Mouse (Mus musculus): ENCODE measurements around the gene Ndc80. TPM values are rescaled to one million over a fixed set of nuclear protein-coding genes. Genes with fewer than 3 reads are reported as not detected.

Ndc80 gene
- polyA plus RNA-seq, 1 experiment from 2014 or later, result 59.2 TPM

- Histone ChIP-seq H3K27ac (ENCODE audit: low read depth) (no peak overlapping the region), H3K4me3 (ENCODE audit: low read depth, low read length) (no peak overlapping the region), H3K9ac (no peak overlapping the region), H3K4me1 (ENCODE audit: insufficient read depth) (peaks cover 7% of the 10 kb centered on the region; the same call in 1 of the 2 replicates), H3K9me3 (ENCODE audit: low read depth, low read length) (no peaks in the 10 kb centered on the region), H3K4me2 (no peak overlapping the region), H3K27me3 (ENCODE audit: insufficient read depth, low read length) (no peaks in the 10 kb centered on the region), H3K36me3 (ENCODE audit: insufficient read depth) (peaks cover 4% of the 10 kb centered on the region; the same call in 1 of the 2 replicates)
- TF ChIP-seq CTCF (IDR thresholded peaks at IDR 0.05; ENCODE audit: low read depth), result no peak
- ATAC-seq (ENCODE audit: insufficient read depth) (no peak), DNase-seq (no peak)
These were observed 1.4 kb upstream of the Ndc80 start for GRCm38 (mm10) chr17:71528042-71528441.

- TF ChIP-seq CTCF (IDR thresholded peaks at IDR 0.05; ENCODE audit: low read depth), result no peak
- DNase-seq, result no peak
- peak overlapping the region; percentile 67 for H3K4me3 ChIP-seq (ENCODE audit: low read depth, low read length)
- no peaks in the 10 kb centered on the region for H3K9me3 ChIP-seq (ENCODE audit: low read depth, low read length)
- WGBS, result 0% methylated on average over 13 of the region's 13 CpGs
- H3K36me3 ChIP-seq (ENCODE audit: insufficient read depth), result peaks cover 14% of the 10 kb centered on the region
- H3K4me1 ChIP-seq (ENCODE audit: insufficient read depth), result peaks cover 7% of the 10 kb centered on the region; the same call in 1 of the 2 replicates
- ATAC-seq (ENCODE audit: insufficient read depth), result peak; percentile 15; the same call in 1 of the 2 replicates
- H3K9ac ChIP-seq, result peak overlapping the region; percentile 73
- no peaks in the 10 kb centered on the region for H3K27me3 ChIP-seq (ENCODE audit: insufficient read depth, low read length)
- peak overlapping the region; percentile 74 for H3K4me2 ChIP-seq
- H3K27ac ChIP-seq (ENCODE audit: low read depth), result peak overlapping the region; percentile 98
These were observed 352 bp downstream of the Ndc80 start for GRCm38 (mm10) chr17:71526302-71526708.

DNA sequence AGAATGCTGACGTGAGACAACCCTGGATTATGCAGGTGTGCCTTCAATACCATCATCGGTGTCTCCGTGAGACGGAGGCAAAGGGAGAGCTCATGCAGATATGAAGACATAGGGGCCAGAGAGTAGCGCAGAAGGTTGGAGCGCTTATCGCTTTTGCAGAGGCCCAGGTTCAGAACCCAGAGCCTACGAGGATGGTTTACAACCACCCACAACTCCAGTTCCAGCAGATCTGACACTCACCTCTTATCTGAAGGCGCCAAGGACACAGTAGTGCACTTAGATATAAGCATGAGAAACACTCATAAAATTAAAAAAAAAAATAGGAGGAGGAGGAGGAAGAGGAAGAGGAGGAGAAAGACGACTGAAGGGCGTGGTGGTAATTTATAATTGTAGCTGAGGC is 16.4 kb downstream of the Ndc80 start:
- ATAC-seq (ENCODE audit: insufficient read depth) (no peak), DNase-seq (no peak)
- no peak overlapping the region for H3K9ac ChIP-seq
- H3K36me3 ChIP-seq (ENCODE audit: insufficient read depth), result peaks cover 84% of the 10 kb centered on the region
- H3K4me2 ChIP-seq, result no peak overlapping the region
- no peak overlapping the region for H3K4me3 ChIP-seq (ENCODE audit: low read depth, low read length)
- no peaks in the 10 kb centered on the region for H3K27me3 ChIP-seq (ENCODE audit: insufficient read depth, low read length)
- no peaks in the 10 kb centered on the region for H3K4me1 ChIP-seq (ENCODE audit: insufficient read depth)
- TF ChIP-seq CTCF (IDR thresholded peaks at IDR 0.05; ENCODE audit: low read depth), result no peak
- no peaks in the 10 kb centered on the region for H3K9me3 ChIP-seq (ENCODE audit: low read depth, low read length)
- WGBS, result 94% methylated on average over 11 of the region's 11 CpGs
- H3K27ac ChIP-seq (ENCODE audit: low read depth), result no peak overlapping the region

GRCm38 (mm10) chr17:71506832-71507231 is 19.8 kb downstream of the Ndc80 start:
- no peak for TF ChIP-seq CTCF (IDR thresholded peaks at IDR 0.05; ENCODE audit: low read depth)
- ATAC-seq (ENCODE audit: insufficient read depth), result no peak
- H3K4me3 ChIP-seq (ENCODE audit: low read depth, low read length), result no peak overlapping the region
- H3K9ac ChIP-seq, result no peak overlapping the region
- no peak for DNase-seq
- no peaks in the 10 kb centered on the region for H3K27me3 ChIP-seq (ENCODE audit: insufficient read depth, low read length)
- H3K4me2 ChIP-seq, result no peak overlapping the region
- no peak overlapping the region for H3K27ac ChIP-seq (ENCODE audit: low read depth)
- H3K36me3 ChIP-seq (ENCODE audit: insufficient read depth), result peaks cover 84% of the 10 kb centered on the region
- H3K9me3 ChIP-seq (ENCODE audit: low read depth, low read length), result no peaks in the 10 kb centered on the region
- H3K4me1 ChIP-seq (ENCODE audit: insufficient read depth), result no peaks in the 10 kb centered on the region
- WGBS, result 82% methylated on average over 8 of the region's 8 CpGs

- 87% methylated on average over 4 of the region's 4 CpGs for WGBS
- H3K27me3 ChIP-seq (ENCODE audit: insufficient read depth, low read length), result no peaks in the 10 kb centered on the region
- no peak for TF ChIP-seq CTCF (IDR thresholded peaks at IDR 0.05; ENCODE audit: low read depth)
- ATAC-seq (ENCODE audit: insufficient read depth), result no peak
- DNase-seq, result no peak
- H3K27ac ChIP-seq (ENCODE audit: low read depth), result no peak overlapping the region
- H3K4me3 ChIP-seq (ENCODE audit: low read depth, low read length), result no peak overlapping the region
- no peaks in the 10 kb centered on the region for H3K9me3 ChIP-seq (ENCODE audit: low read depth, low read length)
- H3K4me1 ChIP-seq (ENCODE audit: insufficient read depth), result no peaks in the 10 kb centered on the region
- peaks cover 60% of the 10 kb centered on the region for H3K36me3 ChIP-seq (ENCODE audit: insufficient read depth)
- no peak overlapping the region for H3K4me2 ChIP-seq
- no peak overlapping the region for H3K9ac ChIP-seq
These were observed 30.9 kb downstream of the Ndc80 start for GRCm38 (mm10) chr17:71495784-71496183.

- no peak overlapping the region for H3K9ac ChIP-seq
These were observed 35.3 kb downstream of the Ndc80 start for GRCm38 (mm10) chr17:71491332-71491686.

DNA sequence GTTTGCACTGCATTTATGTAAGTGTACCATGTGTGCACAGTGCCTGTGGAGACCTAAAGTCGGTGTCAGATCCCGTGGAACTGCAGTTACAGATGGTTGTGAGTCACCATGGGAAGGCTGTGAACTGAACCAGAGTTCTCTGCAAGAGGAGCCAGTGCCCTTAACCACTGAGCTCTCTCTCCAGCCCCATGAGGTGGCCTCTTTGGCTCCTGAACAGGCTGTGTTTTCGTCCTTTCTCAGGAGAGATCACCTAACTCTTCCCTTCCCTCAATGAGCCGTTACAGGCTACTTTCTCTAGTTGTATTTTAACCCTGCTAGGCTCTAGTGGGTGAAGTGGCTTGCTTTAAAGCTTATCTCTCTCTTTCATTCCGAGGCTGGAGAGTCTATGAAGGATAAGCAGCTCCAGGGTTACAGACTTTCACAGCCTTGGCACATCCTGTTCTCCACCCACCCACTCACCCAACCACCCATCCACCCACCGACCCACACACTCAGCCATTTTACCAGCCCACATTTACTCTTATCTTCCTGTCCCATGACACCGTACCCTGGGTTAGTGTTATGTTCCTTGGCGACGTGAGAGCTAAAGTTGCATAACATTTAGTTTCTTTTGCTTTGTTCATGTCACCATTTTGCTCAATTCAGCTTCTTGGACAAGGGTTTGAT is 35.9 kb downstream of the Ndc80 start:
- Histone ChIP-seq H3K9me3 (ENCODE audit: low read depth, low read length) (no peaks in the 10 kb centered on the region), H3K4me1 (ENCODE audit: insufficient read depth) (peaks cover 4% of the 10 kb centered on the region; the same call in 1 of the 2 replicates), H3K9ac (no peak overlapping the region), H3K36me3 (ENCODE audit: insufficient read depth) (peaks cover 15% of the 10 kb centered on the region), H3K27ac (ENCODE audit: low read depth) (peak overlapping the region; percentile 74), H3K4me2 (no peak overlapping the region), H3K4me3 (ENCODE audit: low read depth, low read length) (no peak overlapping the region), H3K27me3 (ENCODE audit: insufficient read depth, low read length) (no peaks in the 10 kb centered on the region)
- DNase-seq (peak; percentile 8), ATAC-seq (ENCODE audit: insufficient read depth) (0 out of 2 replicates have a peak, but pooled peaks have one; percentile 53)
- no peak for TF ChIP-seq CTCF (IDR thresholded peaks at IDR 0.05; ENCODE audit: low read depth)
- WGBS, result 51% methylated on average over 9 of the region's 9 CpGs

More at GRCm38 (mm10) chr17:71491332-71491686, 35.3 kb downstream of the Ndc80 start:
- H3K4me2 ChIP-seq, result no peak overlapping the region
- H3K27me3 ChIP-seq (ENCODE audit: insufficient read depth, low read length), result no peaks in the 10 kb centered on the region
- H3K4me1 ChIP-seq (ENCODE audit: insufficient read depth), result no peaks in the 10 kb centered on the region; the same call in 1 of the 2 replicates
- peak overlapping the region; percentile 74 for H3K27ac ChIP-seq (ENCODE audit: low read depth)
- ATAC-seq (ENCODE audit: insufficient read depth) (no peak), DNase-seq (peak; percentile 18)
- H3K4me3 ChIP-seq (ENCODE audit: low read depth, low read length), result no peak overlapping the region
- peaks cover 20% of the 10 kb centered on the region for H3K36me3 ChIP-seq (ENCODE audit: insufficient read depth)
- WGBS, result 35% methylated on average over 4 of the region's 4 CpGs
- TF ChIP-seq CTCF (IDR thresholded peaks at IDR 0.05; ENCODE audit: low read depth), result no peak
- H3K9me3 ChIP-seq (ENCODE audit: low read depth, low read length), result no peaks in the 10 kb centered on the region
